Mouse (Mus musculus) MEL (cell line): ENCODE results near the gene Spo11. TPM values are rescaled to one million over a fixed set of nuclear protein-coding genes. Genes with fewer than 3 reads are reported as not detected.

Experiments
- DNase-seq: peaks from one replicate; pipeline ENCODE4 v3.0.0; 2011; ENCODE audit warnings: low read depth, low spot score
- H3K27ac ChIP-seq: 2 replicates; pipeline ENCODE4 v1.5.1; 2012; ENCODE audit warnings: low read depth, mild to moderate bottlenecking, control low read depth, low read length, moderate library complexity; ENCODE audit not compliant: control insufficient read depth
- H3K27me3 ChIP-seq, 2 experiments: fragments of 150-350 bp in 1 of 2; sonication (generic) in 1 of 2; 2 replicates each; pipeline ENCODE4 v1.6.1; 2012; ENCODE audit warnings: low read length in 2 of 2, mild to moderate bottlenecking in 2 of 2, improper control_type of control experiment in 1 of 2, moderate library complexity in 1 of 2; ENCODE audit not compliant: insufficient read depth in 2 of 2, control insufficient read depth in 1 of 2
- H3K36me3 ChIP-seq, 2 experiments: 2 replicates each; pipeline ENCODE4 v1.6.1; 2012 to 2014; ENCODE audit warnings: low read length in 2 of 2, improper control_type of control experiment in 1 of 2, inconsistent platforms in 1 of 2, mild to moderate bottlenecking in 1 of 2; ENCODE audit not compliant: insufficient read depth in 2 of 2, control insufficient read depth in 1 of 2
- H3K4me1 ChIP-seq, 2 experiments: fragments of 150-350 bp in 1 of 2; sonication (generic) in 1 of 2; 2 replicates each; pipeline ENCODE4 v1.6.1; 2012; ENCODE audit warnings: low read length in 2 of 2, improper control_type of control experiment in 1 of 2, mild to moderate bottlenecking in 1 of 2; ENCODE audit not compliant: insufficient read depth in 2 of 2, control insufficient read depth in 1 of 2
- H3K4me3 ChIP-seq, 2 experiments: fragments of 150-350 bp in 1 of 2; sonication (generic) in 1 of 2; 2 replicates each; pipeline ENCODE4 v1.5.1; 2012; ENCODE audit warnings: low read depth in 2 of 2, low read length in 2 of 2, mild to moderate bottlenecking in 2 of 2, moderate library complexity in 2 of 2, control low read depth in 1 of 2, improper control_type of control experiment in 1 of 2; ENCODE audit not compliant: control insufficient read depth in 1 of 2, insufficient read depth in 1 of 2
- H3K79me2 ChIP-seq: 2 replicates; pipeline ENCODE4 v1.6.1; 2012; ENCODE audit warnings: mild to moderate bottlenecking, low read length, moderate library complexity; ENCODE audit not compliant: control insufficient read depth, poor library complexity, insufficient read depth
- H3K9ac ChIP-seq: 2 replicates; pipeline ENCODE4 v1.6.1; 2012; ENCODE audit warnings: low read depth, mild to moderate bottlenecking, control low read depth, low read length, moderate library complexity; ENCODE audit not compliant: control insufficient read depth, poor library complexity, severe bottlenecking
- H3K9me3 ChIP-seq: fragments of 150-350 bp; sonication (generic); replicated peaks from 2 replicates; pipeline ENCODE4 v1.6.1; 2012; ENCODE audit warnings: mild to moderate bottlenecking, low read length, improper control_type of control experiment, moderate library complexity; ENCODE audit not compliant: insufficient read depth
- BHLHE40 ChIP-seq: IDR thresholded peaks from 2 replicates; pipeline ENCODE4 v1.6.1; 2012; ENCODE audit warnings: low read depth, mild to moderate bottlenecking, inconsistent platforms, low read length, improper control_type of control experiment, borderline replicate concordance
- CHD1 ChIP-seq: IDR thresholded peaks from 2 replicates; pipeline ENCODE4 v1.6.1; 2012; ENCODE audit warnings: low read depth, mild to moderate bottlenecking, inconsistent platforms, low read length, improper control_type of control experiment
- CHD2 ChIP-seq: IDR thresholded peaks from 2 replicates; pipeline ENCODE4 v1.6.1; 2011; ENCODE audit warnings: low read length, improper control_type of control experiment
- CTCF ChIP-seq, 3 experiments: IDR thresholded peaks in 2 of 3; conservative IDR thresholded peaks in 1 of 3; 2 replicates each; pipeline ENCODE4 v1.5.1; 2011 to 2012; ENCODE audit warnings: low read length in 3 of 3, low read depth in 2 of 3, mild to moderate bottlenecking in 2 of 3, improper control_type of control experiment in 1 of 3, inconsistent platforms in 1 of 3, mixed read lengths in 1 of 3, moderate library complexity in 1 of 3; ENCODE audit not compliant: control insufficient read depth in 1 of 3, insufficient read depth in 1 of 3, poor library complexity in 1 of 3, severe bottlenecking in 1 of 3
- E2F4 ChIP-seq: IDR thresholded peaks from 2 replicates; pipeline ENCODE4 v1.6.1; 2011; ENCODE audit warnings: low read depth, low read length, improper control_type of control experiment, borderline replicate concordance
- ELF1 ChIP-seq: IDR thresholded peaks from 2 replicates; pipeline ENCODE4 v1.6.1; 2014; ENCODE audit warnings: low read depth, mild to moderate bottlenecking, inconsistent platforms, low read length, improper control_type of control experiment, moderate library complexity
- EP300 ChIP-seq, 2 experiments: IDR thresholded peaks; 2 replicates each; pipeline ENCODE4 v1.6.1; 2011; ENCODE audit warnings: improper control_type of control experiment in 2 of 2, low read length in 2 of 2, low read depth in 1 of 2, mild to moderate bottlenecking in 1 of 2
- ETS1 ChIP-seq: IDR thresholded peaks from 2 replicates; pipeline ENCODE4 v1.6.1; 2012; ENCODE audit warnings: low read depth, mild to moderate bottlenecking, inconsistent platforms, low read length, improper control_type of control experiment, moderate library complexity
- GABPA ChIP-seq: IDR thresholded peaks from 2 replicates; pipeline ENCODE4 v1.6.1; 2012; ENCODE audit warnings: low read depth, mild to moderate bottlenecking, inconsistent platforms, low read length, improper control_type of control experiment, moderate library complexity
- GATA1 ChIP-seq: IDR thresholded peaks from 2 replicates; pipeline ENCODE4 v1.6.1; 2011; ENCODE audit warnings: low read depth, low read length, improper control_type of control experiment
- HCFC1 ChIP-seq: IDR thresholded peaks from 2 replicates; pipeline ENCODE4 v1.6.1; 2012; ENCODE audit warnings: low read depth, mild to moderate bottlenecking, inconsistent platforms, low read length, improper control_type of control experiment, moderate library complexity
- JUND ChIP-seq: IDR thresholded peaks from 2 replicates; pipeline ENCODE4 v1.6.1; 2011; ENCODE audit warnings: low read depth, mild to moderate bottlenecking, improper control_type of control experiment, low read length
- KAT2A ChIP-seq: conservative IDR thresholded peaks from 2 replicates; pipeline ENCODE4 v1.6.1; 2012; ENCODE audit warnings: low read depth, low read length, improper control_type of control experiment, inconsistent platforms
- MAFK ChIP-seq: IDR thresholded peaks from 2 replicates; pipeline ENCODE4 v1.6.1; 2011; ENCODE audit warnings: low read depth, mild to moderate bottlenecking, low read length, improper control_type of control experiment, borderline replicate concordance
- MAX ChIP-seq: IDR thresholded peaks from 2 replicates; pipeline ENCODE4 v1.6.1; 2011; ENCODE audit warnings: low read length, improper control_type of control experiment
- MAZ ChIP-seq: IDR thresholded peaks from 2 replicates; pipeline ENCODE4 v1.6.1; 2012; ENCODE audit warnings: low read depth, mild to moderate bottlenecking, inconsistent platforms, low read length, improper control_type of control experiment
- MEF2A ChIP-seq: IDR thresholded peaks from 2 replicates; pipeline ENCODE4 v1.6.1; 2014; ENCODE audit warnings: low read depth, mild to moderate bottlenecking, inconsistent platforms, low read length, improper control_type of control experiment; ENCODE audit not compliant: poor library complexity, insufficient replicate concordance, severe bottlenecking; ENCODE audit errors: extremely low read depth
- MXI1 ChIP-seq: IDR thresholded peaks from 2 replicates; pipeline ENCODE4 v1.6.1; 2011; ENCODE audit warnings: mild to moderate bottlenecking, low read depth, low read length, improper control_type of control experiment
- MYB ChIP-seq: IDR thresholded peaks from 2 replicates; pipeline ENCODE4 v1.6.1; 2011; ENCODE audit warnings: mild to moderate bottlenecking, low read depth, low read length, improper control_type of control experiment
- MYC ChIP-seq: IDR thresholded peaks from 2 replicates; pipeline ENCODE4 v1.6.1; 2011; ENCODE audit warnings: low read depth, mild to moderate bottlenecking, low read length, improper control_type of control experiment, moderate library complexity
- NELFE ChIP-seq: IDR thresholded peaks from 2 replicates; pipeline ENCODE4 v1.6.1; 2011; ENCODE audit warnings: low read depth, low read length, improper control_type of control experiment
- NRF1 ChIP-seq: IDR thresholded peaks from 2 replicates; pipeline ENCODE4 v1.6.1; 2014; ENCODE audit warnings: low read depth, mild to moderate bottlenecking, inconsistent platforms, low read length, improper control_type of control experiment, moderate library complexity; ENCODE audit not compliant: poor library complexity, insufficient read depth, severe bottlenecking
- POLR2A ChIP-seq, 2 experiments: IDR thresholded peaks; 2 replicates each; pipeline ENCODE4 v1.6.1; 2011 to 2012; ENCODE audit warnings: low read length in 2 of 2, mild to moderate bottlenecking in 2 of 2, control low read depth in 1 of 2, improper control_type of control experiment in 1 of 2, low read depth in 1 of 2, moderate library complexity in 1 of 2; ENCODE audit not compliant: control insufficient read depth in 1 of 2, insufficient read depth in 1 of 2, poor library complexity in 1 of 2
- POLR2AphosphoS2 ChIP-seq: IDR thresholded peaks from 2 replicates; pipeline ENCODE4 v1.6.1; 2011; ENCODE audit warnings: low read length, improper control_type of control experiment
- POLR2AphosphoS5 ChIP-seq: IDR thresholded peaks from 2 replicates; pipeline ENCODE4 v1.6.1; 2012; ENCODE audit warnings: low read depth, borderline replicate concordance, mild to moderate bottlenecking, inconsistent platforms, low read length, moderate library complexity, mixed read lengths
- RAD21 ChIP-seq: IDR thresholded peaks from 2 replicates; pipeline ENCODE4 v1.6.1; 2011; ENCODE audit warnings: mild to moderate bottlenecking, low read depth, low read length, improper control_type of control experiment
- RCOR1 ChIP-seq: IDR thresholded peaks from 2 replicates; pipeline ENCODE4 v1.6.1; 2012; ENCODE audit warnings: low read depth, mild to moderate bottlenecking, inconsistent platforms, low read length, improper control_type of control experiment
- SIN3A ChIP-seq: IDR thresholded peaks from 2 replicates; pipeline ENCODE4 v1.6.1; 2012; ENCODE audit warnings: low read length, improper control_type of control experiment, inconsistent platforms
- SMC3 ChIP-seq: IDR thresholded peaks from 2 replicates; pipeline ENCODE4 v1.6.1; 2011; ENCODE audit warnings: low read depth, low read length, improper control_type of control experiment
- TAL1 ChIP-seq: IDR thresholded peaks from 2 replicates; pipeline ENCODE4 v1.6.1; 2012; ENCODE audit warnings: mild to moderate bottlenecking, inconsistent platforms, low read length, moderate library complexity, mixed read lengths
- TBP ChIP-seq: IDR thresholded peaks from 2 replicates; pipeline ENCODE4 v1.8.0; 2011; ENCODE audit warnings: low read depth, low read length, improper control_type of control experiment
- TCF12 ChIP-seq: IDR thresholded peaks from 2 replicates; pipeline ENCODE4 v1.6.1; 2014; ENCODE audit warnings: low read depth, mild to moderate bottlenecking, inconsistent platforms, low read length, improper control_type of control experiment, moderate library complexity
- UBTF ChIP-seq: IDR thresholded peaks from 2 replicates; pipeline ENCODE4 v1.6.1; 2012; ENCODE audit warnings: low read depth, mild to moderate bottlenecking, inconsistent platforms, low read length, improper control_type of control experiment, moderate library complexity, borderline replicate concordance; ENCODE audit not compliant: insufficient read depth
- USF1 ChIP-seq: IDR thresholded peaks from 2 replicates; pipeline ENCODE4 v1.6.1; 2014; ENCODE audit warnings: low read depth, mild to moderate bottlenecking, inconsistent platforms, low read length, improper control_type of control experiment, moderate library complexity
- USF2 ChIP-seq, 2 experiments: IDR thresholded peaks; 2 replicates each; pipeline ENCODE4 v1.6.1; 2011 to 2012; ENCODE audit warnings: improper control_type of control experiment in 2 of 2, low read length in 2 of 2, borderline replicate concordance in 1 of 2, inconsistent platforms in 1 of 2, low read depth in 1 of 2, mild to moderate bottlenecking in 1 of 2; ENCODE audit not compliant: insufficient read depth in 1 of 2
- ZC3H11A ChIP-seq: IDR thresholded peaks from 2 replicates; pipeline ENCODE4 v1.6.1; 2012; ENCODE audit warnings: low read depth, mild to moderate bottlenecking, inconsistent platforms, low read length, improper control_type of control experiment
- ZKSCAN1 ChIP-seq: IDR thresholded peaks from 2 replicates; pipeline ENCODE4 v1.6.1; 2012; ENCODE audit warnings: low read depth, mild to moderate bottlenecking, inconsistent platforms, low read length, improper control_type of control experiment, moderate library complexity
- ZNF384 ChIP-seq: IDR thresholded peaks from 2 replicates; pipeline ENCODE4 v1.6.1; 2012; ENCODE audit warnings: low read depth, mild to moderate bottlenecking, inconsistent platforms, low read length, improper control_type of control experiment
- polyA plus RNA-seq, 2 experiments: library from polyadenylated mRNA; stranded (reverse) in 1 of 2; unstranded in 1 of 2; fragments of >175 nt in 1 of 2; fragments of >200 nt in 1 of 2; gene quantifications; 2 replicates each; pipeline versions ENCODE4 v1.2.1 to v1.2.4; 2012; ENCODE audit warnings: low replicate concordance in 2 of 2, low read depth in 1 of 2; ENCODE audit not compliant: insufficient read length in 2 of 2, insufficient read depth in 1 of 2, missing spikeins in 1 of 2
- total RNA-seq: library from RNA; depleted of rRNA; stranded (reverse); fragments of 300-350 nt; gene quantifications from 2 replicates; pipeline ENCODE4 v1.2.3, GENCODE M21; 2012

Spo11 gene
- total and polyA plus RNA-seq, 3 experiments, result not detected

GRCm38 (mm10) chr2:173036611-173037010 is 59.1 kb downstream of the Spo11 start:
- peak; percentile 75 for DNase-seq
- peak overlapping the region; percentile 61 for H3K27ac ChIP-seq
- H3K27me3 ChIP-seq, result no peaks in the 10 kb centered on the region
- peak overlapping the region in 1 of 2 experiments; percentile 35; a peak in 1 of 4 replicates for H3K4me3 ChIP-seq
- peak overlapping the region; percentile 12 for H3K9ac ChIP-seq
- H3K4me1 ChIP-seq, result peaks cover 43 to 58% of the 10 kb centered on the region in 2 experiments
- H3K9me3 ChIP-seq, result no peaks in the 10 kb centered on the region
- no peaks in the 10 kb centered on the region for H3K79me2 ChIP-seq
- peaks cover 6 to 45% of the 10 kb centered on the region in 2 experiments for H3K36me3 ChIP-seq
- TF ChIP-seq MAX (no peak), ZC3H11A (no peak), TBP (no peak), TAL1 (peak; percentile 70), BHLHE40 (no peak), RCOR1 (peak; percentile 36), KAT2A (no peak), MEF2A (no peak), POLR2A (IDR thresholded peaks at IDR 0.05; ENCODE audit: control insufficient read depth in 1 of 2, insufficient read depth in 1 of 2, low read depth in 1 of 2, low read length in 2 of 2, poor library complexity in 1 of 2) (no peak), SIN3A (peak; percentile 50), MAZ (peak; percentile 35; the same call in 1 of the 2 replicates), GATA1 (peak; percentile 57; the same call in 1 of the 2 replicates), TCF12 (peak; percentile 87), NELFE (no peak), USF1 (no peak), EP300 (IDR thresholded peaks at IDR 0.05; ENCODE audit: low read depth in 1 of 2, low read length in 2 of 2) (peak; percentile 56 to 71), CTCF (IDR thresholded peaks at IDR 0.05 in 2 of 3, conservative IDR thresholded peaks at IDR 0.05 in 1 of 3; ENCODE audit: control insufficient read depth in 1 of 3, insufficient read depth in 1 of 3, low read depth in 2 of 3, low read length in 3 of 3, poor library complexity in 1 of 3, severe bottlenecking in 1 of 3) (peak in 1 of 3 experiments; percentile 15; a peak in 1 of 6 replicates), MAFK (no peak), NRF1 (no peak), POLR2AphosphoS2 (no peak), GABPA (no peak), MYB (no peak), USF2 (IDR thresholded peaks at IDR 0.05; ENCODE audit: borderline replicate concordance in 1 of 2, insufficient read depth in 1 of 2, low read depth in 1 of 2, low read length in 2 of 2) (no peak), JUND (no peak), UBTF (no peak), CHD1 (no peak), ZKSCAN1 (no peak), MYC (no peak), HCFC1 (no peak), SMC3 (0 out of 2 replicates have a peak, but pooled peaks have one; percentile 13), POLR2AphosphoS5 (no peak), E2F4 (no peak), ELF1 (no peak), ETS1 (peak; percentile 53), ZNF384 (no peak), CHD2 (no peak), MXI1 (no peak), RAD21 (no peak)
